Mouse (Mus musculus) heart, postnatal 0 days (tissue): ENCODE measurements at regions not wholly inside any gene's neighbourhood (a gene's known extent, or its start where the extent isn't known, plus 50 kb on each side); places are given as distances from the start of the nearest gene placed in this dataset.
A peak's percentile ranks its signal among the peaks of the same experiment; 100 is the strongest.

Experiments
- ATAC-seq: fragments of 200-750 bp; cut with Nextera tagmentation; 2 replicates; pipeline ENCODE4 v1.8.0; 2017; ENCODE audit warnings: low read depth, moderate number of reproducible peaks, moderate library complexity; ENCODE audit not compliant: insufficient read depth
- DNase-seq: peaks from one replicate; pipeline ENCODE4 v3.0.0-alpha.2; 2016; ENCODE audit warnings: low spot score
- H3K27ac ChIP-seq: fragments of 300-500 bp; sonication (generic); 2 replicates; pipeline ENCODE4 v1.5.1; 2014; ENCODE audit warnings: low read depth, mild to moderate bottlenecking
- H3K27me3 ChIP-seq: fragments of 300-500 bp; sonication (generic); 2 replicates; pipeline ENCODE4 v1.6.1; 2014; ENCODE audit warnings: low read length, mixed read lengths; ENCODE audit not compliant: control insufficient read depth, insufficient read depth
- H3K36me3 ChIP-seq: fragments of 300-500 bp; sonication (generic); replicated peaks from 2 replicates; pipeline ENCODE4 v1.6.1; 2014; ENCODE audit warnings: low read length, mixed read lengths; ENCODE audit not compliant: control insufficient read depth, insufficient read depth
- H3K4me1 ChIP-seq: fragments of 300-500 bp; sonication (generic); 2 replicates; pipeline ENCODE4 v1.6.1; 2014; ENCODE audit warnings: antibody characterized with exemption; ENCODE audit not compliant: control insufficient read depth, insufficient read depth
- H3K4me2 ChIP-seq: fragments of 300-500 bp; sonication (generic); 2 replicates; pipeline ENCODE4 v1.6.1; 2014; ENCODE audit warnings: low read depth, mild to moderate bottlenecking, low read length, moderate library complexity
- H3K4me3 ChIP-seq: fragments of 300-500 bp; sonication (generic); 2 replicates; pipeline ENCODE4 v1.5.1; 2014; ENCODE audit warnings: low read depth, low read length
- H3K9ac ChIP-seq: fragments of 300-500 bp; sonication (generic); replicated peaks from 2 replicates; pipeline ENCODE4 v1.6.1; 2014; ENCODE audit warnings: low read depth, low read length, mixed read lengths
- H3K9me3 ChIP-seq: fragments of 300-500 bp; sonication (generic); replicated peaks from 2 replicates; pipeline ENCODE4 v1.6.1; 2016; ENCODE audit warnings: low read length; ENCODE audit not compliant: control insufficient read depth
- CTCF ChIP-seq: IDR thresholded peaks from 2 replicates; pipeline ENCODE4 v1.5.1; 2016; ENCODE audit warnings: antibody characterized with exemption, control low read depth, low read depth
- EP300 ChIP-seq: IDR thresholded peaks from 2 replicates; pipeline ENCODE4 v1.6.1; 2016; ENCODE audit warnings: antibody characterized with exemption, low read depth
- WGBS: fragments of 180-500 bp; shearing (Covaris S2); extraction: QIAGEN DNeasy Blood & Tissue Kit; methylation state at CpG from one replicate; pipeline ENCODE4 v1.1.7; 2014; 5-methylcytosine and 5-hydroxymethylcytosine counted together

DNA sequence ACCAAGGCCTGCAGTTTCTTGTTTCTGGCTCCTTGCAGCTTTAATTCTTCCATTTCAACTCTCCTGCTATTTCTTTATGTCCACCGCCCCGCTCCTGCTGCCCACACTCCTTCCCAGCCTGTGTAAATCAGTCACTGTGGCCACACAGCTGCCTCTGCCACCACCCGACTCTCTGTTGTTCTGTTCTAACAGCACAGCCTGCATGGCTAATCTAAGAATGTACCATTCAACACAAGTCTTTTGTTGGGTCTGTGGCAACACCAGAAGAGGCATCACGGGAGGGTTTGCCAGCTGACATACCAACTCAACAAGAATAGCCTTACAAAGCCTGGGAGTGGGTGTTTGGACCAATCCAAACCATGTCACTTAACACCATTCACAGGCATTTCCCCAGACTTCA, 264.9 kb upstream of the Pum3 start:
- H3K4me1 ChIP-seq, result no peaks in the 10 kb centered on the region
- no peak overlapping the region for H3K9ac ChIP-seq
- H3K9me3 ChIP-seq, result no peaks in the 10 kb centered on the region
- no peak for DNase-seq
- TF ChIP-seq EP300 (no peak), CTCF (no peak)
- no peaks in the 10 kb centered on the region for H3K27me3 ChIP-seq
- ATAC-seq, result no peak
- H3K4me3 ChIP-seq, result no peak overlapping the region
- WGBS, result 78% methylated on average over 4 of the region's 4 CpGs
- no peaks in the 10 kb centered on the region for H3K36me3 ChIP-seq
- no peak overlapping the region for H3K4me2 ChIP-seq
- H3K27ac ChIP-seq, result no peak overlapping the region

- H3K4me3 ChIP-seq, result no peak overlapping the region
- no peak for TF ChIP-seq CTCF
- no peak for TF ChIP-seq EP300
- no peaks in the 10 kb centered on the region for H3K27me3 ChIP-seq
- H3K36me3 ChIP-seq, result no peaks in the 10 kb centered on the region
- no peaks in the 10 kb centered on the region for H3K4me1 ChIP-seq
- WGBS, result 75% methylated on average over 7 of the region's 7 CpGs
- no peak overlapping the region for H3K9ac ChIP-seq
- DNase-seq (no peak), ATAC-seq (no peak)
- H3K4me2 ChIP-seq, result no peak overlapping the region
- H3K9me3 ChIP-seq, result no peaks in the 10 kb centered on the region
- H3K27ac ChIP-seq, result no peak overlapping the region
Observed at GRCm38 (mm10) chr19:27693706-27694105, 264.1 kb upstream of the Pum3 start.

- DNase-seq (no peak), ATAC-seq (no peak)
- Histone ChIP-seq H3K9me3 (no peaks in the 10 kb centered on the region), H3K27ac (no peak overlapping the region), H3K27me3 (no peaks in the 10 kb centered on the region), H3K4me1 (no peaks in the 10 kb centered on the region), H3K36me3 (no peaks in the 10 kb centered on the region), H3K4me3 (no peak overlapping the region), H3K4me2 (no peak overlapping the region), H3K9ac (no peak overlapping the region)
- no peak for TF ChIP-seq EP300
- no peak for TF ChIP-seq CTCF
- 89% methylated on average over 6 of the region's 6 CpGs for WGBS
Observed at GRCm38 (mm10) chr19:27692944-27693343, 263.3 kb upstream of the Pum3 start.

DNA sequence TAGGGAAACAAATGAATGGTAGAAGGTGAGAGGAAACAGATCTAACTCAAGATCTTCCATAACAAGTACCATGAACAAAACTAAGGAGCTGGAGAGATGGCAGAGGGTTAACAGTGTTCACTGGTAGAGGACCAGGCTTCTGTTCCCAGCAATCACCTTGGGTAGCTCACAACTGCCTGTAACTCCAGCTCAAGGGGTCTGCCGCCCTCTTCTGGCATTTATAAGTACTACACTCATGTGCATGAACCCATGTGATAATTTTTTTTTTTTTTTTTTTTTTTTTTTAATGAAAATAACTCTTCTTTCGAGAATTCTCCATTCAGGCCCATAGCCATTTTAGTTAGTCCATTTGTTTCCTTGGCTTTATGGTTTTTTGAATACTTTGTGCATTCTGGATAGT, 253.8 kb upstream of the Pum3 start:
- Histone ChIP-seq H3K9me3 (no peaks in the 10 kb centered on the region), H3K27ac (no peak overlapping the region), H3K4me3 (no peak overlapping the region), H3K9ac (no peak overlapping the region), H3K4me1 (no peaks in the 10 kb centered on the region), H3K4me2 (no peak overlapping the region), H3K27me3 (no peaks in the 10 kb centered on the region), H3K36me3 (no peaks in the 10 kb centered on the region)
- WGBS, result 48% methylated on average over 2 of the region's 2 CpGs
- peak; percentile 2; the same call in 1 of the 2 replicates for TF ChIP-seq CTCF
- TF ChIP-seq EP300, result no peak
- DNase-seq, result no peak
- no peak for ATAC-seq

DNA sequence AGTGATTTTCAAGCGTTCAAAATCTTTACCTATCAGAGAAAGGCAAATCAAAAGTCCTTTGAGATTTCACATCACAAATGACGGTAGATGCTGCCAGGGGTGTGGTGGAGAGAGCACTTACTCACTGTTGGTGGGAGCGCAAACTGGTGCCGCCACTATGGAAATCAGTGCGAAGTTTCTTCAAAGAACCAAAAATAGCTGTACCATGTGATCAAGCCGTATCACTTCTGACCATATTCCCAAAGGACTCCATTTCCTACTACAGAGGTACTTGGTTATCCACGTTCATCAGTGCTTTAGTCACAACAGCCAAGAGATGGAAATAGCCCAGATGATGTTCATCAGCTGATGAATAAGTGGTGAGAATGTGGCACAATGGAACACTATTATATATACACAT, 249.8 kb upstream of the Pum3 start:
- no peak for TF ChIP-seq CTCF
- TF ChIP-seq EP300, result no peak
- ATAC-seq (no peak), DNase-seq (no peak)
- 65% methylated on average over 7 of the region's 7 CpGs for WGBS
- no peaks in the 10 kb centered on the region for H3K4me1 ChIP-seq
- no peak overlapping the region for H3K4me2 ChIP-seq
- no peak overlapping the region for H3K27ac ChIP-seq
- H3K27me3 ChIP-seq, result no peaks in the 10 kb centered on the region
- no peak overlapping the region for H3K4me3 ChIP-seq
- H3K9me3 ChIP-seq, result no peaks in the 10 kb centered on the region
- H3K36me3 ChIP-seq, result no peaks in the 10 kb centered on the region
- no peak overlapping the region for H3K9ac ChIP-seq

DNA sequence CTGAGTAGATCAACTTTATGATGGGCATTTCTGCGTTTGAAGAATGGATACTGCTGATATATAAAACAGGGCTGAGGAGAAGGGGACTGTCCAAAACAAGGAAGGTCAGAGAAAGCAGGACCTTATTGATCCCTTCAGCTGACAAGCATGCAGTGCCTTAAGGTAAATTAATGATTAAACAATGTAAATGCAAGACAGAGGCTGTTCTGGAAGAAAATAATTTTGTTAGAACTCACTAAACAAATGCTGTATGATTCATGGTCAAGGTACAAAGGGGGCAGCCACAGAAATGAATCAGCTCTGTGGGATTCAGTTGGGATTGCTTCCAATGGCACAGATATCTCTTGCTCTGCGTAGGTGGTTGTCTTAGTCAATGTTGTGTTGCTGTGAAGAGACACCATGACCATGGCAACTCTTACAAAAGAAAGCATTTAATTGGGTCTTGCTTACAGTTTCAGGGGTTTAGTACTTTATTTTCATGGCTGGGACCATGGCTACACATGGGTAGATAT, 243.1 kb upstream of the Pum3 start:
- H3K4me2 ChIP-seq, result no peak overlapping the region
- WGBS, result 73% methylated on average over 2 of the region's 2 CpGs
- TF ChIP-seq CTCF (no peak), EP300 (no peak)

More for the DNA sequence above, 243.1 kb upstream of the Pum3 start:
- no peaks in the 10 kb centered on the region for H3K4me1 ChIP-seq
- H3K36me3 ChIP-seq, result no peaks in the 10 kb centered on the region
- H3K9ac ChIP-seq, result no peak overlapping the region
- no peak for DNase-seq
- H3K27me3 ChIP-seq, result no peaks in the 10 kb centered on the region
- no peak overlapping the region for H3K27ac ChIP-seq
- no peak overlapping the region for H3K4me3 ChIP-seq
- H3K9me3 ChIP-seq, result no peaks in the 10 kb centered on the region
- no peak for ATAC-seq
